Mouse (Mus musculus): Measurements from ENCODE around the gene Ddx42.

DNA sequence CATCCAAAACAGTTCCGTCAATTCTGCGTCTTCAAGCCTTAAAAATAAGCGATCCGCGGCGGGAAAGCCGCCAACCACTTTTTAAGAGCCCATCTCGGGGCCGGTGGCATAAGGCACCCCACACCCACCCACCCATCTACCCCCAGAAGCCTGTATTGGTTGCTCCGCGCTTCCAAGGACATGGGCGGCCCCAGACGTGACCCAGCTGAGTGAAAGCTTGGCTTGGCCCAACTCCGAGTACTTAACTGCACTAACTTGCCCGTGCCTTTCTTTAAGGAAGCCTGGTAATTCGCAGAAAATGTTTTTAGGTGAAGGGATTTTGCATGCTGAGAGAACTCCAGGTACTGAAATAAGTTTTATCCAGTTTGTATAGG lies 56.6 kb downstream of the Ddx42 start:
- TF ChIP-seq MYOD1 (IDR thresholded peaks at IDR 0.05; ENCODE audit: control insufficient read depth in 1 of 3, insufficient read length in 2 of 3, low read depth in 2 of 3) (no peak), USF1 (IDR thresholded peaks at IDR 0.05; ENCODE audit: low read depth) (no peak), MAX (IDR thresholded peaks at IDR 0.05; ENCODE audit: low read depth) (no peak), POLR2A (IDR thresholded peaks at IDR 0.05; ENCODE audit: insufficient read length, low read depth) (no peak), SRF (IDR thresholded peaks at IDR 0.05; ENCODE audit: control insufficient read depth, insufficient read length, low read depth) (no peak)
